Mouse (Mus musculus): Measurements from ENCODE around the gene Stk40. TPM values are rescaled to one million over a fixed set of nuclear protein-coding genes. Genes with fewer than 3 reads are reported as not detected.

Gene Stk40
- polyA plus RNA-seq (2014; fragmentation: Illumina TruSeq; extraction: RNeasy Lipid Tissue Mini Kit (QIAGEN cat#74804); ENCODE audit: low replicate concordance), result 1.3 TPM

GRCm38 (mm10) chr4:126103590-126104068 lies at the start of gene Stk40:
Stk40 (plus strand) TSS chr4:126103957.

GRCm38 (mm10) chr4:126058134-126058996 lies 45.4 kb upstream of the Stk40 start, which contains the start of gene Oscp1:
Oscp1 (plus strand) TSS chr4:126058565.

GRCm38 (mm10) chr4:126096464-126097111 lies 7.2 kb upstream of the Stk40 start, which contains the start of gene Lsm10:
Lsm10 (plus strand) TSS chr4:126096623.

GRCm38 (mm10) chr4:126147533-126148160 lies 43.9 kb downstream of the Stk40 start, which contains the start of gene Eva1b:
Eva1b (plus strand) TSS chr4:126147744.

GRCm38 (mm10) chr4:126163067-126163659 lies 59.4 kb downstream of the Stk40 start, which contains the start of gene Sh3d21:
Sh3d21 (minus strand) TSS chr4:126163491.

Other genes starting within 250 kb of the Stk40 start
- not detected for gene Csf3r, start 79.4 kb upstream of the Stk40 start, polyA plus RNA-seq (2014; fragmentation: Illumina TruSeq; extraction: RNeasy Lipid Tissue Mini Kit (QIAGEN cat#74804); ENCODE audit: low replicate concordance)
- 145 TPM for gene Mrps15, start 57.0 kb upstream of the Stk40 start, polyA plus RNA-seq (2014; fragmentation: Illumina TruSeq; extraction: RNeasy Lipid Tissue Mini Kit (QIAGEN cat#74804); ENCODE audit: low replicate concordance)
- gene Oscp1, start 45.4 kb upstream of the Stk40 start, polyA plus RNA-seq (2014; fragmentation: Illumina TruSeq; extraction: RNeasy Lipid Tissue Mini Kit (QIAGEN cat#74804); ENCODE audit: low replicate concordance), result 0.15 TPM
- 1.2 TPM for gene Lsm10, start 7.3 kb upstream of the Stk40 start, polyA plus RNA-seq (2014; fragmentation: Illumina TruSeq; extraction: RNeasy Lipid Tissue Mini Kit (QIAGEN cat#74804); ENCODE audit: low replicate concordance)
- gene Eva1b, start 43.8 kb downstream of the Stk40 start, polyA plus RNA-seq (2014; fragmentation: Illumina TruSeq; extraction: RNeasy Lipid Tissue Mini Kit (QIAGEN cat#74804); ENCODE audit: low replicate concordance), result not detected
- 2.3 TPM for gene Sh3d21, start 59.5 kb downstream of the Stk40 start, polyA plus RNA-seq (2014; fragmentation: Illumina TruSeq; extraction: RNeasy Lipid Tissue Mini Kit (QIAGEN cat#74804); ENCODE audit: low replicate concordance)
- gene Thrap3, start 98.8 kb downstream of the Stk40 start, polyA plus RNA-seq (2014; fragmentation: Illumina TruSeq; extraction: RNeasy Lipid Tissue Mini Kit (QIAGEN cat#74804); ENCODE audit: low replicate concordance), result 207 TPM
- 0.56 TPM for gene Map7d1, start 152.4 kb downstream of the Stk40 start, polyA plus RNA-seq (2014; fragmentation: Illumina TruSeq; extraction: RNeasy Lipid Tissue Mini Kit (QIAGEN cat#74804); ENCODE audit: low replicate concordance)
- 23.6 TPM for gene Trappc3, start 158.4 kb downstream of the Stk40 start, polyA plus RNA-seq (2014; fragmentation: Illumina TruSeq; extraction: RNeasy Lipid Tissue Mini Kit (QIAGEN cat#74804); ENCODE audit: low replicate concordance)
- 0.71 TPM for gene Col8a2, start 182.8 kb downstream of the Stk40 start, polyA plus RNA-seq (2014; fragmentation: Illumina TruSeq; extraction: RNeasy Lipid Tissue Mini Kit (QIAGEN cat#74804); ENCODE audit: low replicate concordance)
- gene Adprhl2, start 217.7 kb downstream of the Stk40 start, polyA plus RNA-seq (2014; fragmentation: Illumina TruSeq; extraction: RNeasy Lipid Tissue Mini Kit (QIAGEN cat#74804); ENCODE audit: low replicate concordance), result not detected
- gene Tekt2, start 221.7 kb downstream of the Stk40 start, polyA plus RNA-seq (2014; fragmentation: Illumina TruSeq; extraction: RNeasy Lipid Tissue Mini Kit (QIAGEN cat#74804); ENCODE audit: low replicate concordance), result not detected

Measured in small intestine, adult 10 weeks (tissue).